Mouse (Mus musculus) left cerebral cortex, adult 9 months (tissue): ENCODE measurements around the gene Zfp287.
"Not testable (repeated sequence)": the region's sequence is repeated elsewhere in the genome, so short reads cannot be mapped to it uniquely, and the experiment has no call there.

Experiments
- DNase-seq, 2 experiments: peaks; one replicate each; pipeline ENCODE4 v3.0.0; 2022; ENCODE audit warnings: low spot score in 2 of 2

Gene Zfp287

DNA sequence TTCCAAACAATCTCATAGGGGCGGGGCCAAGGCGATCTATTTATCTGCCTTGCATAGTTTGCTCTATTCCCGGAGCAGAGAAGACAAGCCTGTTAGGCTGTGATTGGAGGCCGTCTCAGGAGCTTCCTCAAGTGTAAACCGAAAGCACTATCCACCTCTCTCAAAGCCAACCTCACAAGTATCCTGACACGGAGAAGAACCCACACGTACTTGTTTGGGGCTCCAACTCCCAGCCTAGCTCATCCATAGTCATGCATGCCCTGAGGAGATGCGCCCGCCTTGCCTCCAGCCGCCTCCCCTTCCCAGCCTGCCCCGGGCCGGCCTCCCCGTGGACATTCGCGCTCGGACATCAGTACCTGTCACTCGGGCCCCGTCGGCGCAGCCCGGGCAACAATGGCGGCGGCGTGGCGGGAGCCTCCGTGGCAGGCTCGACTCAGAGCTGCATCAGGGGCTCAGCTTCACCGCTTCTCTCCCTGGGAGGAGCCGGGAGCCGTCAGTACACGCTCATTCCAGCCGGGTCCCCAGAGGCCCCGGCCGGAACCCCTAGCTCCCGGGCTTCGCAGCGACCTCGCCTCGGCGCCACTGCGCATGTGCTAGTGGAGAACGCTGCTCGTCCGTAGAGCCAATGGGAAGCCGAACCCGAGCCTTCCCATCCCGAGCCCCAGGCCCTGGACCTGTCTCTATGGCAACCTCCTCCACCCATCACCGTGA, at the start of gene Zfp287:
Gene Zfp287 (minus strand): TSS at position 595 of the 711 bp plus-strand sequence.
- peak; percentile 86 to 93 for DNase-seq

- DNase-seq = peak in 1 of 2 experiments; percentile 22
These were observed 44.8 kb upstream of the Zfp287 start for GRCm38 (mm10) chr11:62776510-62776909.

- no peak for DNase-seq
These were observed 29.2 kb upstream of the Zfp287 start for GRCm38 (mm10) chr11:62760755-62761457.

- DNase-seq = no peak
These were observed 26.8 kb upstream of the Zfp287 start for GRCm38 (mm10) chr11:62758491-62758890.

DNA sequence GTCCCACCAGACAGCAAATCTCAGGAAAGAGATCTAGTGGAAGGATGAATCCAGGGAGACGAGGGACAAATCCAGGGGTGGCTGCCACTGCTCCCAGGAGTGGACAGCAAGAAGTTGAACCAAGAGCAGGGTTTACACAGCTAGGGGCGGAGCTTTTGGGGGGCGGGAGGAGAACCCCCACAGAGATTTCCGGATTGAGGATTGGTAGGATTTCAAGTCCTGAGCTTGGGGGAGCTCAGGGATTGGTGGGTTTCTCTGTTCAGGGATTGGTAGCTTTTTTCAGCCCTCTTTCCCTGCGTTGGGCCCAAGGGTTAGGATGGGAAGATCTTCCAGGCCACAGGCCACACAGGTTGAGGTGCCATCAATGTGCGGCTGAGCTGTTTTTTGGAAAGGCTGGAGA, 26.2 kb upstream of the Zfp287 start:
- no peak for DNase-seq

DNA sequence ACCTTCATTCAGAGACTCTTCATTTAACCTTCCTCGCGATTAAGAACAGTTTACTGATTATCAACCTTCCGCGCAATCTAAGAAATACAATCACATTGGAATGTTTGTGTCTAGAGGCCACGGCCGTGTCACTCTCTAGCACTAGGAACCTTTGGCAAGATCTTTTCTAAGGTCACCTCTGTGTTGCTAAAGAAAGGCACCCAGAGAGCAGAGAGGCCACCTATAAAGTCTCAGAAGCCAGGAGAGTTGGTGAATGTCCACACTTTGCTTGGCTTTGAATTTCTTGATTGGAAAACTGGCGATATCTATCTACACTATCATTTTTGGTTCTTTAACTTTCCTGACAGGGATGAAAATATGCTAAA, 25.4 kb upstream of the Zfp287 start:
- no peak for DNase-seq

- peak; percentile 75 to 92 for DNase-seq
These were observed 24.9 kb upstream of the Zfp287 start for GRCm38 (mm10) chr11:62756456-62757142.

DNA sequence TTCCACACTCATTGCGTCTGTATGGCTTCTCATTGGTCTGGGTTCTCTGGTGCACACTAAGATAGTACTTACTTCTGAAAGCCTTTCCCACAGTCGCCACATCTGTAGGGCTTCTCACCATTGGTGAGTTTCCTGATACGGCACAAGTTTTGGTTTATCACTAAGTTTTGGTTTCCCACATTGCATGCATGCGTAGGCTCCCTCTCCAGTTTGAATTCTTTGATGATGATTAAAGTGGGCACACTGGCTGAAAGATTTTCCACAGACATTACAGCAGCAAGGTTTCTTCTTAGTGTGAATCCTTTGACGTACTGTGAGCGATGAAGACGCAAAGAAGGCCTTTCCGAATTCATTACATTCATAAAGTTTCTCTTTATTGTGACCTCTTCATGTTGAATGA, 21.1 kb upstream of the Zfp287 start, which contains the start of gene Gm10428:
Gene Gm10428 (plus strand): TSS at position 321 of the 400 bp plus-strand sequence.
- no peak for DNase-seq

- no peak for DNase-seq
These were observed 20.5 kb upstream of the Zfp287 start for GRCm38 (mm10) chr11:62752191-62752590.

- not testable (repeated sequence) for DNase-seq
These were observed 17.7 kb upstream of the Zfp287 start for GRCm38 (mm10) chr11:62749445-62749844.

DNA sequence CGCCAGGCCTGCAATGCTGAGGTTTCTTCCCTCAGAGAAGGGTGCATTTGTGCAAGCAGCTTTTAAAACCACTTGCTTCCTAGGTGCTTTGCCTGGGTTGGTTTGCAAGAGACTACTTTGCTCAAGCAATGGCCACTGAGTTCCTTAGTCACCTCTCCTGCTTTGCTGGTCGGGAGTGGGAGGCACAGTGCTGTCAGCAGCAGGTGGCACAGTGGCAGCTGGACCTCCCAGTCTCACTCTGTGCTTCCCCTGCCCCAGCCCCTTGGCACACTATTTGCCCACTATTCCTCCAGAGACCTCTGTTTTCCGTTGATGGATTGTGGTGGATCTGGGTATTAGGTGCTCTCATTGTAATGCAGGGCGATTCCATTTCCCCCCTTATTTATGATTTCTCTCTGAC, 16.4 kb upstream of the Zfp287 start:
- DNase-seq = no peak

DNA sequence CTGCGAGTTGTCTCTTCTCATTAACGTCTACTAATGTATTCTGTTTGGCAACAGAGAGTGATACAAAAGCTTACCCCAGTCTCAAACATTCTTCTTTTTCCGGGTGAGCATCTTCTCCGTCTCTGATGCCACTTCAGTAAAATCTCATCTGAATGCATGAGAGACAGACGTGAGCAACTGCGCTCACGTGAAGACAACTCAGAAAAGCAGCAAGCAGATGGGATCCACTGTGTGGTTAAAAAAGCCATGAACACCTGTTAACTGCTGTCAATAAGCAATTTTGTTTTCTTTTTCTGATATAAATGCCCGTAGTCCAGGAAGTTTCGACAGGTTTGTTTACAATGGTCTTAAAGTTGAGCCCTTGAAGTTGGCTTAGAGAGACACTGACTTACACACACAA, 15.5 kb upstream of the Zfp287 start:
- no peak for DNase-seq

- peak; percentile 27 to 82 for DNase-seq
These were observed 14.4 kb upstream of the Zfp287 start for GRCm38 (mm10) chr11:62746001-62746533.

DNA sequence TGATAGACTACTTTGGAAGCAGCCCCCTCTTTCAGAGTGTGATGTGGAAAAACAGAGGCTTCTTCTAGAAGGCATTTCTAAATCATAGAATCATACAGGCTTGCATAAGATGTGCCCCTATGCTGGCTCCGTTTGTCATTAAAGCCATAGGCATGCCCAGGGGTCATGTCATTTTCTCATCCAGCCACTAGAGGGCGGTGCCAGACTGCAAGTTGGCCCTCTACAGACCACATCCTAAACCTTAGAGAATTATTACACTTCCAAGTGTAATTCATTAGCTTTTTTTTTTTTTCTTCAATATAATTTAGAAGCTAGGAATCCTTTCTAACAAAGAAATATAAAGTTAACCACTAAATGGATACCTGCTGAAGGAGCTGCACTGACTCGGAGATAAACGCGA, 12.4 kb upstream of the Zfp287 start:
- DNase-seq = peak; percentile 28 to 71

- no peak for DNase-seq
These were observed 10.7 kb upstream of the Zfp287 start for GRCm38 (mm10) chr11:62742261-62742957.

DNA sequence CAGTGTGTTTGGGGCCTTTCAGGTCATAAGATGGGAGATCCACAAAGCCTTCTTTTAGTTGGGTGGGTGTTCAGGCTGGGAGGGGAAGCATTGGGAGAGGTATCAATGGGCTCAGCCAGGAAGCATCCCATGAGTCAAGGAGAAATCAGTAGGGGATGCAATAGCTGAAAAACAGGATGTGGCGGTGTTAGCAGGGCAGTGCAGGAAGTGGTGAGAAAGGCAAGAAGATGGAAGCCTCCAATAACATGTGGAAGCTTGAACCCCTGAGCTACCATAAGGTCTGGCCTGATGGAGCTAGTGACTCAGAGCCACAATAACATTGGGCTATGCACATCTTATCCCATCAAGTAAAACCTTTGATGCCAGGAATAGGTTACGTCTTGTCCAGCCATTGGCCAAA, 9.5 kb upstream of the Zfp287 start:
- no peak for DNase-seq

- no peak for DNase-seq
These were observed 960 bp upstream of the Zfp287 start for GRCm38 (mm10) chr11:62732665-62733064.

- no peak for DNase-seq
These were observed 300 bp upstream of the Zfp287 start for GRCm38 (mm10) chr11:62732022-62732387.

DNA sequence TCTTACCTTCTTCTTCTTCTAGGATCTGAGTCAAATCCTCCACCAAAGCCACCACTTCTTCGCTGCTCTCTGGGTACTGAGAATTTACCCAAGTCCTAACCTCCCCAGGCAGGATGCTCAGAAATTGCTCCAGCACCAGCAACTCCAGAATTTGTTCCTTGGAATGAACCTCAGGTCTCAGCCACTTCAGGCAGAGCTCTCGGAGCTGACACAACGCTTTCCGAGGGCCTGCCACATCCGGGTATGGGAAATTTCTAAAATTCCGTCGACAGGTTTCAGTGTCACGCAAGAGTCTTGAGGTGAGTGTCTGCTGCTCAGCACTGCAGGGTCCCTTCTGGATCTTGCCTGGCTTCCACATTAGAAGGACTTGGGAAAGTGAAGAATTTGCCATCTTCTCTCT, 3.4 kb downstream of the Zfp287 start:
- DNase-seq = no peak

DNA sequence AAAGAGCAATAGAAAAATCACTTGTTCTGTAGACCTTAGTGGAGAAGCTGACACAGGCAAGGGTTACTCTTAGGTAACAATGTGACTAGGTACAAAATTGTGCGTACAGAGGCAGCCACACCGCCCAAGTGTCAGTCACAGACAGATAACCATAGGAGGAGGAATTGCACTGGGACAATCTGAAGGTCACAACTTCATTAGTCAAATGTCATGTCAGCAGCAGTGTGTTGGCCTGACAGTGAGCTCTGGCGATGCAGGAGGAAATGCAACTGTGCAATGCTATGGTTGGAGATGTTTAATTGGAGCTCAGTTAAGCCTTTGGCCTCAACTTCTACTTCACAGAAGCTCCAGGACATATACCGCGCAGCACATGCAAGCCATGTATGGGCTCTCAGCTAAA, 21.0 kb downstream of the Zfp287 start:
- no peak for DNase-seq

DNA sequence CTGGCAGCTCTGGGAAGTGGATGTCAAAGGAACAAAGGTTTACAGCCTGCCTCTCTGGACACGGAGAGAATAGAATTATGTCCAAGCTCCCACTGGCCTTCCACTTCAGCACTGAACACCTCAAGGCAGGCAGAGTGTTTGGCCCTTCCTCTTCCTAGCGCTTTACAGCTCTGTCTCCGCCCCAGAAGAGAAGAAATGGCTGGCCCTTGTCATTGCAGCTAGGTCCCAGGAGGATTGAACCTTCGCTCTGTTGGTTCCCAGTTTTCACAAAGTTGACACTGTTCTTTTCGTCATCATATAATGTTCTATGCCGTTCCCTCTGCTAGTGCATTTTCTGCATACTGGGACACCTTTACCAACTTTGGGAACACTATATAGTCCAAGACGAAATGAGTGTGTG, 23.5 kb downstream of the Zfp287 start:
- DNase-seq = no peak

DNA sequence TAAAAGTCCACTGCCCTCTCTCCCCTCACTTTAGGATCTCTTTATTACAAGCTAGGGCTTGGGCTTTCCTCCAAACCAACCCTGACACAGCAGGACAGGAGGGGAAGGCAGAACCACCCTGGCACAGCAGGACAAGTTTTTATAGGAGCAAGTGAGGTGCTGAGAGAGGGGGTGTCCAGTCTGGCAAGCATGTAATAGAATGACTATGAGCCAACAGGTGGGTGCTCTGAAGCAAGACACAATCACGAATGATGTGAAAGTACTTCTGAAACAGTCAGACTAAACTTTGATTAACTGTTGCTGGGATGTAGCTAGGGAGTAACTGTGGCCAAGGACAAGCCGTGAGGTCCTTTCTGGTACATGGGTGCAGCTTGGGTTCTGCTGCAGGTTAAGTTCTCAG, 25.6 kb downstream of the Zfp287 start:
- no peak for DNase-seq
